Mouse (Mus musculus) embryonic fibroblast, embryonic 13.5 days (primary cell): ENCODE results near the gene Slc26a5.

Experiments
- CTCF ChIP-seq: IDR thresholded peaks from 2 replicates; pipeline ENCODE4 v1.5.1; 2011; ENCODE audit warnings: mild to moderate bottlenecking, control low read depth, low read length, moderate library complexity, borderline replicate concordance; ENCODE audit not compliant: insufficient read depth
- POLR2A ChIP-seq: IDR thresholded peaks from 2 replicates; pipeline ENCODE4 v1.6.1; 2011; ENCODE audit warnings: low read depth, mild to moderate bottlenecking, control low read depth, low read length, moderate library complexity

DNA sequence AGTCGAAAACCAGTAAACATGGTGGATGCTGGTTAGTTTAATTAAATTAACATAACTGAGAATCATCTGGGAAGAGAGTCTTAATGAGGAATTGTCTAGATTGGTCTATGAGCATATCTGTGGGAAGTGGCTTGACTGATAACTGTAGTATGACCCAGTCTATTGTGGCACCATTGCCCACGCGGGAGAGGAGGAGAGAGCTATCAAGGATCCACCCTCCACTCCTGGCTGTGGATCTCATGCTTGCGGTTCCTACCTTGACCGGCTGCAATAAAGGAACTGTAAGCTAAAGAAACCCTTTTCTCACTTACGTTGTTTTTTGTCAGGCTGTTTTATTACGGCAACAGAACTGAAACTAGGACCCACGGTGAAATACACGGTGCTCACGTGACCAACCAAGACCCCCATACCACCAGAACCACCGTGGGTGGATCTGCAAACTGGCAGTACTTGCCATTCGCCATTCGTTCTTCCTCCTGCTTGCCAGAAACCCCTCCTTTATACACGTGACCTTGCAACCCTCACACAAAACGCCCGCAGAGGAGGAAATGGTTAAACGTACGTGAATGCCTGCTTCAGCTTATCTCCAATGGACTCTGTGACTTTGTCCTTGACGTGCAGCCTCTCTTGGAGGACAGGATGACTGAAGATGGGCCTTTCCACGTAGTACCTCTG is 18.7 kb downstream of the Slc26a5 start:
- TF ChIP-seq CTCF (no peak), POLR2A (no peak)
